Mouse (Mus musculus) bone marrow macrophage, adult 2 months (primary cell): ENCODE results near the gene Slain2.

ENCODE experiments used
- CTCF ChIP-seq: IDR thresholded peaks from 2 replicates; pipeline ENCODE4 v1.5.1; 2012; ENCODE audit warnings: low read depth, mild to moderate bottlenecking, low read length, moderate library complexity
- POLR2A ChIP-seq: IDR thresholded peaks from 2 replicates; pipeline ENCODE4 v1.6.1; 2012; ENCODE audit warnings: mild to moderate bottlenecking, low read depth, low read length, borderline replicate concordance

GRCm38 (mm10) chr5:72914633-72915561 lies 793 bp downstream of the Slain2 start:
- no peak for TF ChIP-seq CTCF
- TF ChIP-seq POLR2A, result no peak
